Mouse (Mus musculus) cortical plate, adult 2 months (tissue): ENCODE data around the gene Arhgap44. TPM values are rescaled to one million over a fixed set of nuclear protein-coding genes. Genes with fewer than 3 reads are reported as not detected.

Source experiments
- H3K27ac ChIP-seq: fragments of 200-500 bp; 2 replicates; pipeline ENCODE4 v1.5.1; 2012; ENCODE audit warnings: low read length, control low read depth, inconsistent platforms; ENCODE audit not compliant: insufficient read depth
- H3K4me1 ChIP-seq: fragments of 200-500 bp; 2 replicates; pipeline ENCODE4 v1.6.1; 2011; ENCODE audit warnings: low read length; ENCODE audit not compliant: control insufficient read depth, insufficient read depth
- H3K4me3 ChIP-seq: fragments of 200-500 bp; 2 replicates; pipeline ENCODE4 v1.5.1; 2011; ENCODE audit warnings: mild to moderate bottlenecking, low read length, control low read depth; ENCODE audit not compliant: insufficient read depth
- CTCF ChIP-seq: fragments of 200-500 bp; IDR thresholded peaks from 2 replicates; pipeline ENCODE4 v1.5.1; 2011; ENCODE audit warnings: mild to moderate bottlenecking, control low read depth, low read length; ENCODE audit not compliant: insufficient read depth; ENCODE audit errors: extremely low read depth
- POLR2A ChIP-seq: fragments of 200-500 bp; IDR thresholded peaks from 2 replicates; pipeline ENCODE4 v1.6.1; 2011; ENCODE audit warnings: mild to moderate bottlenecking, low read length, control low read depth; ENCODE audit not compliant: insufficient read depth; ENCODE audit errors: extremely low read depth
- polyA plus RNA-seq: library from polyadenylated mRNA; depleted of rRNA; stranded (reverse); fragments of >200 nt; gene quantifications from 2 replicates; pipeline ENCODE4 v1.2.3, GENCODE M21; 2012

The Arhgap44 gene
- polyA plus RNA-seq, 1 experiment, result 61.1 TPM

DNA sequence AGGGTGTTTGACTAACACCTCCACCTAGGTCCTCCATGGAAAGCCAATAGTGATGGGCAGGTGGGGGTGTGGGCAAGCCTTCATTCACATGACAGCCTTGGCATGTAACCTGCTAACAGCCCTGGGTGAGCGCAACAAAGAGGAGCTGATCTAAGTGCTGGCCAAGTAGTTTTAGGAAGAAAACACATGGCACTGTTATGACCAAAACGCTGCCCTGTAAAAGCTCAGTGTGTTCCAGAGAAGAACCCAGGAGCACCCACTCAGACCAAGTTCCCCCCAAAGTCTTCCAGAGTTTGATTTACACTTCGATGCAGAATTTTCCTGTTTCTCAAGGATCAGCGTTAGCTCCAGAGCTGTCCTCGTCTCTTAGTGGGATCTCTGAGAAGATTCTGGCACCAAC, 65.9 kb downstream of the Arhgap44 start:
- Histone ChIP-seq H3K4me3 (no peak overlapping the region), H3K27ac (no peak overlapping the region), H3K4me1 (peaks cover 7% of the 10 kb centered on the region)
- no peak for TF ChIP-seq CTCF
- no peak for TF ChIP-seq POLR2A

DNA sequence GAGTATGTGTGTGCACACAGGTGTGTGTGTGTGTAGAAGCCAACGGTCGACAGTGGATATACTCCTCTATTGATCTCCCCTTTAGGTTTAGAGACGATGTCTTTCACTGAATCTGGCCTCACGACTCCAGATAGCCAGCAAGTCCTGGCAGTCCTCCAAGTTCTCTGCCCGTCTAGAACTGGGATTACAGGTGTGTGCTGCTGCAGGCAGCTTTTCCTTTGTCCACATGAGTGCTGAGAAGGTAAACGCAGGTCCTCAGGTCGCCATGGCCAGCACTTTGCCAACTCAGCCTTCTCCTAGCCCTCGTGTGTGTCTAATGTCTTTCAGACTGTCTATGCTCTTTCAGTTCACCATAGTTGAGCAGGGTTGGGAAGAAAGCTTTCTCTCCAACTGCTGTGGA, 69.9 kb downstream of the Arhgap44 start:
- no peak overlapping the region for H3K4me3 ChIP-seq
- no peak overlapping the region for H3K27ac ChIP-seq
- TF ChIP-seq POLR2A (no peak), CTCF (no peak)
- H3K4me1 ChIP-seq, result peaks cover 6% of the 10 kb centered on the region

DNA sequence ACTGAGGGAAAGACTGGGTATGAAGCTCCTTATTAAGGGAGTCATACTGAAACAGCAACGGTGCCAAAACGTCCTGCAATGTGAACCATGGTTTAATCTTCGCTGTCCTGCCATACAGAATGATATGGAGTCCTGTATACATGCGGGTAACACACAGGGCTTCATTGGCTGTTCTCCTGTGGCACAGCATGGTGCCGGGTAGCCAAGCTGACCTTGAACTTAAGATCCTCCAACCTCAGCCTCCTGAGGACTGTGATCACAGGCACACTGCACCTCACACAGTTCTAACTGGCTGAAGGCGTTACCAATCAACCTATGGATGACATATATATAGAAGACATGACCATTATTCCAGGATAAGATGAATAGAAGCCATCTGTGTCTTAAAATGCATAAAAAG, 72.4 kb downstream of the Arhgap44 start:
- no peak overlapping the region for H3K4me3 ChIP-seq
- no peak overlapping the region for H3K27ac ChIP-seq
- H3K4me1 ChIP-seq, result peaks cover 4% of the 10 kb centered on the region
- TF ChIP-seq CTCF, result no peak
- no peak for TF ChIP-seq POLR2A

DNA sequence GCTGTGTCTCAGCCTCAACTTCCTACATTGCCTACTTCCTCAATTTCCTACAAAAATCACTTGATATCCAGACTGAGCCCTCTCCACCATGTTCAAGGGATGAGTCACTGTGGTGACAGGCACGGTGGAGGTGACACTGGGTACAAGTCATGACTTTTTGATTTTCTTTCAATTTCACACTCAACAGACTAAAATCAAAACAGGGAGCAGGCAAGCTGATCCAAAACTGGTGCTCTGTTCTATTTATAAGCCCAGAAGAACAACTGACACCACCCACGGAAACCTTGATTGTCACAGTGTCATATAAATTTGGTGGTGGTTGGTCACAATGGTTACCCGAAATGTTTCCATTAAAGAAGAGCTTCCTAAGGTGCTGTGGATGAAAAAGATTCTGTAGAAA, 72.8 kb downstream of the Arhgap44 start:
- no peak overlapping the region for H3K27ac ChIP-seq
- peaks cover 4% of the 10 kb centered on the region for H3K4me1 ChIP-seq
- TF ChIP-seq POLR2A, result no peak
- TF ChIP-seq CTCF, result no peak
- no peak overlapping the region for H3K4me3 ChIP-seq

DNA sequence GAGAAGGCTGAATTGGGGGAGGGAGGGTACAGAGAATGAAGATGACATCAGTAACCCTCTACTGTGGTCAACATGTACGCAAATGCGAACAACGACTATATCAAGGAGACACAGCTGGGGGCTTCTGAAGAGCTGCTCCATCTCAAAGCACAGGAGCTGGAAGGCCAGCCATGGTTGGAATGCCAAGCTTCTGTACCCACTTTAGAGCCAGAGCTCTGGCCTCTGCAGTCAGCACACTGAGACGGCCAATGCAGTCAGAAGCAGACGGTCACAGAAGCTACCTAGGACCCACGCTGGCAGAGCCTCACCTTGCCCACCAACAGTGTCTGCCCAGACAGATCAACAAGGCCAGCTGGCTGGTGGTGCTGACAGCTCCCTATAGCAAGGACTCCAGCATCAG, 73.5 kb downstream of the Arhgap44 start:
- Histone ChIP-seq H3K4me3 (no peak overlapping the region), H3K4me1 (peaks cover 4% of the 10 kb centered on the region), H3K27ac (no peak overlapping the region)
- no peak for TF ChIP-seq CTCF
- no peak for TF ChIP-seq POLR2A

DNA sequence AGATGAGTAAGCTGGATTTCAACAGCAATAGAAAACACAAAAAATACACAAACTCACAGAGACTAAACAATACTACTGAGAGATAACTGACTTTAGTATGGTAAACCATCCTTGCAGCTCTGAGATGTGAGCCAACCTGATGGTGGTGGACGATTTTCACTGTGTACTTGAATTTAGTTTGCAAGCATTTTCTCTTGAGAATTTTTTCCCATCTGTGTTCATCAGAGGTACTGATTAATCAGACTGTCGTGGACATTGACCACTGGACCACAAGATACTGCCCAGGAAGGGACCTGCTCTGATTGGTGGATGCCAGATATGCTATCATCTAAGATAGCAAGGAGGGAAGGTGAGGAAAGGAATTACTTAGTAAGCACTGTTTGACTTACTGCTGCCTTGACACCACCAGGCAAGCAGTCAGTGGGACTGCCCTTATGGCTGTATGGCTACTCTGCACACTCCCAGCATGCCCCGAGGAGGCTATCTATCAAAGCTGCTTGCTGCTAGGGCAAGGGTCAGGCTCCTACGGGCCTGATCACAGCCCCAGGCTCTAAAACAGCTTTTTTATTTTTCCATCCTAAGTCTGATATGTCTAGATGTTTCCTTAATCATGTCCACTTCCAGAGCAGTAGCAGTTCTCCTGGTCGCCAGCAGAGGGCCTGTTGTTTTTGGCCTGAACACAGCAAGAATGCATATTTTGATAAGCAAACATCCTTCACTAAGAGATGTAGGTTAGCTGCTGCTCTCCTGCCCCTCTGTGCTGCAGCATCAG, 74.1 kb downstream of the Arhgap44 start:
- no peak for TF ChIP-seq POLR2A
- TF ChIP-seq CTCF, result peak; percentile 63
- Histone ChIP-seq H3K4me3 (no peak overlapping the region), H3K27ac (no peak overlapping the region), H3K4me1 (peaks cover 4% of the 10 kb centered on the region)

DNA sequence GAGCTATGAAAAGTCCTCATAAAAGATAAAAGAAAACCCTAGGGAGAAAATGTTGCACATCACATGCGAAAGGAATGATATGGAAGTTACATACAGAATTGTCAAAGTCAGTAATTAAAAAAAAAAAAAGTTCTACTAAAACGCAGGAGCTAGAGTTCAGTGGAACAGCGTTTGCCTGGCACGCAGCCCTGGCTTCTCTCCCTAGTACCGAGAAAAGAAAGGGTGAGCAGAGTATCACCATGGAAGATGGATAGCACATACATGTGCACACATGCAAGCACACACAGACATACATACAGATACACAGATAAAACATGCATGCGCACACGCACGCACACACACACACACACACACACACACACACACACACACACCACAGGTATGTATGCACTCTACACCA, 82.0 kb downstream of the Arhgap44 start:
- TF ChIP-seq CTCF, result no peak
- TF ChIP-seq POLR2A, result no peak
- no peak overlapping the region for H3K4me3 ChIP-seq
- H3K4me1 ChIP-seq, result peaks cover 2% of the 10 kb centered on the region
- H3K27ac ChIP-seq, result no peak overlapping the region

DNA sequence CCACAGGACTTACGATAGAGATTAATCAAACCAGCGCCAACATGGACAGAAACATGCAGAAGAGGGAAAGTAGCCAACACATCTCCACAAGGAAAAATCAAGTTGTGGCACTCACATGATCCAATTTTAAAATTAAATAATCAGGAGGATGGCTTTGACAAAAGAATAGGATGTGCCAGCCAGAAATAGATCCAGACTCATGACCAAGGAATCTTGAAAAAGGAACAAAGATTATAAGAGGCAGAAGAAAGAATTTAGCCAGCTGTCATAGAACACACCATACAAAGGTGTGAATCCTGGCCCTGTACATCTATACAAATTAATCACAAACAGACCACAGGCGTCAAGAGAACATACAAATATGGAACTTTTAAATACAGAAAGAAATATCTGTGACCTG, 82.5 kb downstream of the Arhgap44 start:
- H3K27ac ChIP-seq, result no peak overlapping the region
- no peak overlapping the region for H3K4me3 ChIP-seq
- peaks cover 2% of the 10 kb centered on the region for H3K4me1 ChIP-seq
- TF ChIP-seq POLR2A (no peak), CTCF (no peak)

DNA sequence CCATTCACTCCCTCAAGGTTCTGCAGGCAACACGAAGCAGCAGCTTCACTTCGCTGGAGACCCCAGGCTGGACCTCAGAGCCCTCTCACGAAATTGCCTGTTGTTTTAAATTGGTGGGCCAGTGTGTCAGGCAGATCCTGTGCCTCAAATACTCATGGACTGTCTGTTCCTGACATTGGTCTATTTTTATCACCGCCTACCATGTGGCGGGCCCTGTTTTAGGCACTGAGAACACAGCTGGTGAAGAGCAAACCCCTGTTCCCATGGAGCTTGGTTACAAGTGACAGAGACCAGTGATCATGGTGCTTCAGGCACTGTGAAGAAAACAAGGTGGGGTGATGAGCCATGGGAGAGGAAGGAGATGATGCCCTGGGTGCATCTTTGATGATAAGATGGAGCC, 93.2 kb downstream of the Arhgap44 start:
- Histone ChIP-seq H3K27ac (peak overlapping the region; percentile 67; the same call in 1 of the 2 replicates), H3K4me3 (no peak overlapping the region), H3K4me1 (peaks cover 19% of the 10 kb centered on the region)
- TF ChIP-seq CTCF (no peak), POLR2A (no peak)

DNA sequence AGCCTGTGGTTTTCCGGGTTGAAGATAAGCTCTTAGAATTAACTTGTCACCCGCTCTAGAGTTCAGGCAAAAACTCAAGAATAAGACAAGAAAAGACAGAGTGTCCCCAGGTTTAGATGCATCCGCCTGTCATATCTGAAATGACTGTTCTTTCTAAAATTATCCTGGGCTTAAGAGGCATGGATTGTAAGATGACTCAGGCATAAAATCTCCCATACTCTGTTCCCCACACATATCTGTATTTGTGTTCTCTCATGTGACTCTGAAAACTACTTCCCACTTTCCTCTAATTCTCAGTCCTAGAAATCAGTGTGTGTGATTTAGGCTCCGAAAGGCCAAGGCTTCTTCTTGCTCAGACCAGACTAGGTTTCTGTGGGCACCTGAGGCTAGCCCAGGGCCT, 93.7 kb downstream of the Arhgap44 start:
- TF ChIP-seq POLR2A, result no peak
- no peak for TF ChIP-seq CTCF
- H3K4me1 ChIP-seq, result peaks cover 19% of the 10 kb centered on the region

More for the DNA sequence above, 93.7 kb downstream of the Arhgap44 start:
- peak overlapping the region; percentile 48; the same call in 1 of the 2 replicates for H3K27ac ChIP-seq
- no peak overlapping the region for H3K4me3 ChIP-seq
